Mouse (Mus musculus) lung, postnatal 0 days (tissue): ENCODE measurements at regions not wholly inside any gene's neighbourhood (a gene's known extent, or its start where the extent isn't known, plus 50 kb on each side); places are given as distances from the start of the nearest gene placed in this dataset.

Source experiments
- CTCF ChIP-seq: IDR thresholded peaks from 2 replicates; pipeline ENCODE4 v1.5.1; 2016; ENCODE audit warnings: antibody characterized with exemption, mild to moderate bottlenecking
- EP300 ChIP-seq: IDR thresholded peaks from 2 replicates; pipeline ENCODE4 v1.6.1; 2016; ENCODE audit warnings: antibody characterized with exemption, mild to moderate bottlenecking, control low read depth

DNA sequence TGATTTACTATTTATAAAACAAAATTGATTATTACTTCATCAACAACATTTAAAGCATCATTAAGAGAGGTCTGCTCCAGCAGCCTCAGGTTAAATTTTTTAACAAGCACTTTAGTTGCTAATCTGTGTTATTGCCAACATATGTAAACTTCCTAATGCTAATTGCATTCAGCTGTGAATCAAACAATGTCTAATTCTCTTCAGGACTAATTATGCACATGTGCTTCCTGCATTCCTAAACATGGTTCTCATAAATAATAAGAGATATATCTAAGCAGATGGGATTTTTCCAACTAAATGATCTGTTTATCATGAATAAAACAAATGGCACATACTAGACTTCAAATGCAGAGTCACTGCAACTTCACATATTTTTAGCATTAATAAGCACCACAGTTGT is 357.5 kb downstream of the Mdfic start:
- TF ChIP-seq EP300 (no peak), CTCF (no peak)
